16 mouse cellular contexts compared by ENCODE assay signal in the genomic region with DNA sequence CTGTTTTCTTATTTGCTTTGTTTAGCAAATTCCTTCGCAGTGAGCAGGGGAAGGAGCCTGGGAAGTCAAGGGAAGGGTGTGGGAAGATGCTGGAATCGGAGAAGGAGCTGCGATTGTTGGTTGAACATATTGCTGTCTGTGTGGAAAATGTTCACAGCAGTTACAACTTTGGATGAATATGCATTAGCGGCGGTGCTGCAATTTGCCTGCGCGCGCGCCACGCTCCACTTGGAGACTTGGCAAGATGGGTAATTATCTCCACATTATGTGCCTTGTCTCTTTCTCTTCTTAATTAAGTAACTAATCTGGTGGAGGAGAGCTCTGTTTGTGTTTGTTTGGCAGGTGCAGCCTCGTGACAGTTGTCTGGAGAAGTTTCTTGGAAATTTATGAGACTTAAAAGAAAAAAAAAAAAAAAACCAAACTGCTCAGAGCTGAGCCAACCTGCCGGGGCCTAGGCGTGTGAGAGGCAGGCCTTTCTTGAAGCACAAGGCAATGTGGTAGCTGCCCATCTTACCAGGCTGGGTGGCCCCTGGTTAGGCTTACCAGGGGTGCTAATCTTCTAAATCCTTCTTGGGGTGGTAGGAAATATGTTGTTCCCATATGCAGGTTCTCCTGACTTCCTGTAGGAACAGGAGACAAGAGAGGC.
DNase-seq lines count a peak whose midpoint lies in the region; ATAC-seq and TF ChIP-seq lines count a peak whose summit lies in the region.
"Had no signal": no experiment of that assay in that cellular context is flagged by ENCODE, and none has a peak within 500 bp of the region (broad histone marks: within the 10 kb centered on the region; RNA-seq: fewer than 3 reads in every experiment).

No protein-coding gene starts in this region.

- H3K4me2 ChIP-seq in forebrain, embryonic 15.5 days (replicated peaks) = no peak overlapping the region
- H3K4me2 ChIP-seq in forebrain, embryonic 11.5 days (ENCODE audit: low read depth, low read length, severe bottlenecking) = no peak overlapping the region
- no peak overlapping the region for H3K4me2 ChIP-seq in forebrain, postnatal 0 days (ENCODE audit: low read depth)
- H3K4me2 ChIP-seq in hindbrain, postnatal 0 days (ENCODE audit: low read depth, low read length) = no peak overlapping the region
- H3K4me2 ChIP-seq: embryonic facial prominence, embryonic 12.5 days; kidney, embryonic 15.5 days; liver, embryonic 12.5 days had no signal

- no peak for DNase-seq in forebrain, embryonic 11.5 days (ENCODE audit: low spot score)
- peak; percentile 88 for DNase-seq in forebrain, postnatal 0 days
- peak; percentile 50 to 52 for DNase-seq in layer of hippocampus, postnatal 36 days
- DNase-seq in right cerebral cortex, postnatal 10 days (ENCODE audit: low spot score in 2 of 2) = peak; percentile 83 to 87
- no peak for DNase-seq in hindbrain, postnatal 0 days (ENCODE audit: low spot score)
- no peak for DNase-seq in heart, adult 11 months
- DNase-seq in testis, postnatal 10 days (ENCODE audit: low spot score) = no peak
- DNase-seq: adrenal gland, postnatal 10 days; cerebellum, postnatal 14 days; heart, adult 18-20 months had no signal

- H3K27me3 ChIP-seq in forebrain, embryonic 15.5 days = no peaks in the 10 kb centered on the region
- H3K27me3 ChIP-seq in forebrain, embryonic 11.5 days (ENCODE audit: control insufficient read depth, insufficient read depth, low read length) = no peaks in the 10 kb centered on the region
- no peaks in the 10 kb centered on the region for H3K27me3 ChIP-seq in forebrain, postnatal 0 days (ENCODE audit: insufficient read depth, low read length)
- H3K27me3 ChIP-seq in hindbrain, postnatal 0 days (ENCODE audit: insufficient read depth, low read length) = no peaks in the 10 kb centered on the region
- H3K27me3 ChIP-seq: embryonic facial prominence, embryonic 12.5 days; liver, embryonic 12.5 days had no signal

- H3K9ac ChIP-seq in forebrain, embryonic 15.5 days (replicated peaks) = no peak overlapping the region
- no peak overlapping the region for H3K9ac ChIP-seq in forebrain, embryonic 11.5 days (ENCODE audit: low read length)
- H3K9ac ChIP-seq in forebrain, postnatal 0 days = no peak overlapping the region
- H3K9ac ChIP-seq in hindbrain, postnatal 0 days (replicated peaks; ENCODE audit: low read length) = no peak overlapping the region
- H3K9ac ChIP-seq: embryonic facial prominence, embryonic 12.5 days; kidney, embryonic 15.5 days; liver, embryonic 12.5 days had no signal

- H3K36me3 ChIP-seq in forebrain, embryonic 15.5 days = no peaks in the 10 kb centered on the region
- H3K36me3 ChIP-seq in forebrain, embryonic 11.5 days (ENCODE audit: control insufficient read depth, insufficient read depth, low read length) = no peaks in the 10 kb centered on the region
- no peaks in the 10 kb centered on the region for H3K36me3 ChIP-seq in forebrain, postnatal 0 days (ENCODE audit: insufficient read depth)
- H3K36me3 ChIP-seq in hindbrain, postnatal 0 days (ENCODE audit: insufficient read depth, low read length) = no peaks in the 10 kb centered on the region
- H3K36me3 ChIP-seq: embryonic facial prominence, embryonic 12.5 days; kidney, embryonic 15.5 days; liver, embryonic 12.5 days had no signal

- no peak overlapping the region for H3K4me3 ChIP-seq in forebrain, embryonic 15.5 days
- H3K4me3 ChIP-seq in forebrain, embryonic 11.5 days (ENCODE audit: low read depth, low read length) = no peak overlapping the region
- H3K4me3 ChIP-seq in forebrain, postnatal 0 days (ENCODE audit: low read depth, low read length) = no peak overlapping the region
- no peak overlapping the region for H3K4me3 ChIP-seq in hindbrain, postnatal 0 days (ENCODE audit: low read length)
- H3K4me3 ChIP-seq: embryonic facial prominence, embryonic 12.5 days; kidney, embryonic 15.5 days; liver, embryonic 12.5 days had no signal

- H3K9me3 ChIP-seq in forebrain, embryonic 15.5 days = no peaks in the 10 kb centered on the region
- no peaks in the 10 kb centered on the region; the same call in 1 of the 2 replicates for H3K9me3 ChIP-seq in forebrain, embryonic 11.5 days (ENCODE audit: control insufficient read depth, low read length)
- H3K9me3 ChIP-seq in forebrain, postnatal 0 days (ENCODE audit: low read length) = no peaks in the 10 kb centered on the region
- H3K9me3 ChIP-seq in hindbrain, postnatal 0 days (ENCODE audit: low read length) = no peaks in the 10 kb centered on the region
- H3K9me3 ChIP-seq: embryonic facial prominence, embryonic 12.5 days; kidney, embryonic 15.5 days; liver, embryonic 12.5 days had no signal

- peak overlapping the region; percentile 52; the same call in 1 of the 2 replicates for H3K27ac ChIP-seq in forebrain, embryonic 15.5 days (replicated peaks)
- no peak overlapping the region for H3K27ac ChIP-seq in forebrain, embryonic 11.5 days (ENCODE audit: low read depth, low read length)
- H3K27ac ChIP-seq in forebrain, postnatal 0 days (ENCODE audit: low read depth, low read length) = no peak overlapping the region
- no peak overlapping the region for H3K27ac ChIP-seq in hindbrain, postnatal 0 days
- H3K27ac ChIP-seq: embryonic facial prominence, embryonic 12.5 days; kidney, embryonic 15.5 days; liver, embryonic 12.5 days had no signal

- peak; percentile 12; the same call in 1 of the 2 replicates for TF ChIP-seq CTCF in forebrain, postnatal 0 days (IDR thresholded peaks at IDR 0.05; ENCODE audit: low read depth)
- TF ChIP-seq CTCF in hindbrain, postnatal 0 days (IDR thresholded peaks at IDR 0.05; ENCODE audit: low read depth) = no peak

- 20% methylated on average over 13 of the region's 13 CpGs for WGBS in forebrain, embryonic 15.5 days
- 76% methylated on average over 13 of the region's 13 CpGs for WGBS in forebrain, embryonic 11.5 days
- WGBS in forebrain, postnatal 0 days = 20% methylated on average over 13 of the region's 13 CpGs
- 49% methylated on average over 13 of the region's 13 CpGs for WGBS in hindbrain, postnatal 0 days

- H3K4me1 ChIP-seq in forebrain, embryonic 15.5 days = peaks cover 39% of the 10 kb centered on the region
- 0 out of 2 replicates have a peak, but pooled peaks cover 2% of the 10 kb centered on the region for H3K4me1 ChIP-seq in forebrain, embryonic 11.5 days (replicated peaks; ENCODE audit: control insufficient read depth, insufficient read depth, low read length)
- peaks cover 12% of the 10 kb centered on the region; the same call in 1 of the 2 replicates for H3K4me1 ChIP-seq in forebrain, postnatal 0 days (ENCODE audit: insufficient read depth)
- H3K4me1 ChIP-seq in hindbrain, postnatal 0 days (ENCODE audit: insufficient read depth, low read length) = no peaks in the 10 kb centered on the region
- H3K4me1 ChIP-seq: embryonic facial prominence, embryonic 12.5 days; liver, embryonic 12.5 days had no signal

- ATAC-seq in forebrain, embryonic 15.5 days (replicated peaks) = peak; percentile 78
- ATAC-seq in forebrain, embryonic 11.5 days (replicated peaks; ENCODE audit: low FRiP score) = no peak
- ATAC-seq in forebrain, postnatal 0 days = peak; percentile 85
- no peak for ATAC-seq in hindbrain, postnatal 0 days
- ATAC-seq: liver, embryonic 12.5 days; lung, postnatal 0 days; Patski had no signal

Comparison
In these comparisons a context has a peak if more than half of its experiments do, and no peak if none do; other contexts are left out.
1. ATAC-seq: peak in forebrain, embryonic 15.5 days (single experiment) and forebrain, postnatal 0 days (single experiment); none in forebrain, embryonic 11.5 days (single experiment) and hindbrain, postnatal 0 days (single experiment).
2. DNase-seq: peak in forebrain, postnatal 0 days (single experiment), layer of hippocampus, postnatal 36 days (2 of 2) and right cerebral cortex, postnatal 10 days (2 of 2); none in forebrain, embryonic 11.5 days (single experiment), hindbrain, postnatal 0 days (single experiment), heart, adult 11 months (single experiment) and testis, postnatal 10 days (single experiment).